Mouse (Mus musculus): ENCODE results near the gene Wfdc6b.

DNA sequence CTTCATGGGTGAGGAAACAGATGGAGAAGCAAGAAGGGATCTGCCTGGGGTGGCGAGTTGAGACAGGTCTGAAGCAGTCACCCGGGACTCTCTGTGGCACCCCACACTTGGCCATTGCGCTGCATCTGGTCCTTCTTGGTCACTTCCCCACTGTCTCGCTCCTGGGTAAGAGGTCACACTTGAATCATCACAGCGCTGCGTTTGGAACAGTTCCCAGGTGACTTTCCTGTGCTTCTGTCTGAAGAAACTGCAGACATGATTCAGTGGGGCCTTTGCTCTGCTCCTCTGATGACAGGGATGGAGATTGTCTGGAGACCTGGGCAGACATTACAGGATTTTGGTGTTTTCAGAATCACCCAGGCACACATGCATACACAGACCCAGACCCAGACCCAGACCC is 4.5 kb upstream of the Wfdc6b start:
- TF ChIP-seq CTCF (IDR thresholded peaks at IDR 0.05; ENCODE audit: low read depth) (no peak), EP300 (IDR thresholded peaks at IDR 0.05; ENCODE audit: low read depth) (no peak)
